Comparison of ENCODE assay signal across 14 mouse cellular contexts in the genomic region with DNA sequence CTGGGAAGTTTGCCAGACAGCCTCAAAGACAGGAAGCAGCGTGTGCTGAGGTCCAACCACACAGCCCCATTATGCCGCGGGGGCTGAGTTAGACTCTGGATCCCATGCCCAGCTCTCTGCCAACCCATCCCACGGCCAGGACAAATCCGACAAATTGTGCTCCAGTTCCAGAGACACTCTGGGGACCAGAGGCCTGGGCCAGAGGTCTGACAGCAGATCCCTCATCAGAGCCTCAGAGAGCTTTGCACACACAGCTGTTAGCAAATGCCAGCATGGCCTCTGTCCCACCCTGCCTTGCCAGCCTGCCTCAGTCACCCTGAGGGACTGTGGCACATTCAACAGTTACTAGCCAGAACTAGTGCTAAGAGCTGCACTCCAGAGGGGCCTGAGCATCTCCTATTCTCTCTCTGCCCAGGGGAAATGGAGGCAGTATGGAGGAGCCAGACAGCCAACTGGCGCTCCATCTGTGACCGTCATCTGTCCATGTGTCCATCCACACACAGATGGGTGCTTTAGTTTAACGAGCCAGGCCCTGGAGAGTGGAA. TPM values are rescaled to one million over a fixed set of nuclear protein-coding genes. Genes with fewer than 3 reads are reported as not detected.
DNase-seq lines count a peak whose midpoint lies in the region; ATAC-seq and TF ChIP-seq lines count a peak whose summit lies in the region.
"Had no signal": no experiment of that assay in that cellular context is flagged by ENCODE, and none has a peak within 500 bp of the region (broad histone marks: within the 10 kb centered on the region; RNA-seq: fewer than 3 reads in every experiment).

No protein-coding gene starts in this region.

- no peak for TF ChIP-seq POLR2A in olfactory bulb, adult 2 months (IDR thresholded peaks at IDR 0.05; ENCODE audit: insufficient read depth, low read depth, low read length)

- peak overlapping the region; percentile 42 for H3K27ac ChIP-seq in neural tube, embryonic 13.5 days (replicated peaks)
- no peak overlapping the region; the same call in 1 of the 2 replicates for H3K27ac ChIP-seq in hindbrain, embryonic 16.5 days (ENCODE audit: low read depth, low read length)
- 0 out of 2 replicates have a peak overlapping the region, but pooled peaks have one; percentile 9 for H3K27ac ChIP-seq in olfactory bulb, adult 2 months (ENCODE audit: insufficient read depth, low read depth, low read length)
- H3K27ac ChIP-seq: liver, embryonic 13.5 days; macrophage; stomach, postnatal 0 days had no signal

- peaks cover 48% of the 10 kb centered on the region for H3K27me3 ChIP-seq in neural tube, embryonic 13.5 days
- no peaks in the 10 kb centered on the region; the same call in none of the 2 replicates for H3K27me3 ChIP-seq in hindbrain, embryonic 16.5 days (replicated peaks; ENCODE audit: control insufficient read depth, insufficient read depth, low read length)

- peak; percentile 49 to 50 for DNase-seq in cerebellum, adult 18-20 months
- DNase-seq in cerebellum, adult 11 months, result no peak
- no peak for DNase-seq in neural tube, embryonic 10.5 days (ENCODE audit: extremely low spot score, low spot score)
- DNase-seq in c-Kit-positive CD71-positive TER-119-positive erythroid progenitor cells, embryonic 14.5 days (ENCODE audit: low spot score), result no peak
- DNase-seq in right cerebral cortex, adult 2 months (ENCODE audit: low spot score in 2 of 2), result no peak
- DNase-seq: gastrocnemius, postnatal 14 days; kidney, adult 11 months; liver, embryonic 13.5 days had no signal

- 55% methylated on average over 8 of the region's 8 CpGs for WGBS in neural tube, embryonic 13.5 days
- 49% methylated on average over 8 of the region's 8 CpGs for WGBS in hindbrain, embryonic 16.5 days
- WGBS in olfactory bulb, adult 2 months, result 56% methylated on average over 8 of the region's 8 CpGs

- 0 out of 2 replicates have a peak overlapping the region, but pooled peaks have one; percentile 32 for H3K9ac ChIP-seq in neural tube, embryonic 13.5 days
- no peak overlapping the region for H3K9ac ChIP-seq in hindbrain, embryonic 16.5 days (ENCODE audit: low read depth, low read length)
- H3K9ac ChIP-seq: liver, embryonic 13.5 days had no signal

- H3K4me3 ChIP-seq in neural tube, embryonic 13.5 days, result no peak overlapping the region
- no peak overlapping the region for H3K4me3 ChIP-seq in hindbrain, embryonic 16.5 days (ENCODE audit: low read length)
- no peak overlapping the region for H3K4me3 ChIP-seq in olfactory bulb, adult 2 months (ENCODE audit: insufficient read depth, low read depth, low read length)
- H3K4me3 ChIP-seq: liver, embryonic 13.5 days had no signal

- peaks cover 93% of the 10 kb centered on the region for H3K4me1 ChIP-seq in neural tube, embryonic 13.5 days (replicated peaks)
- peaks cover 43% of the 10 kb centered on the region for H3K4me1 ChIP-seq in hindbrain, embryonic 16.5 days (ENCODE audit: control insufficient read depth, insufficient read depth, low read depth, low read length)
- peaks cover 76% of the 10 kb centered on the region for H3K4me1 ChIP-seq in olfactory bulb, adult 2 months (ENCODE audit: control insufficient read depth, insufficient read depth, low read length)

- no peak overlapping the region for H3K4me2 ChIP-seq in neural tube, embryonic 13.5 days
- no peak overlapping the region for H3K4me2 ChIP-seq in hindbrain, embryonic 16.5 days (ENCODE audit: low read length)
- H3K4me2 ChIP-seq: liver, embryonic 13.5 days had no signal

- H3K9me3 ChIP-seq in neural tube, embryonic 13.5 days, result no peaks in the 10 kb centered on the region
- H3K9me3 ChIP-seq in hindbrain, embryonic 16.5 days (ENCODE audit: control insufficient read depth, low read length), result no peaks in the 10 kb centered on the region
- H3K9me3 ChIP-seq: G1E; liver, embryonic 13.5 days had no signal

- no peaks in the 10 kb centered on the region for H3K36me3 ChIP-seq in neural tube, embryonic 13.5 days
- no peaks in the 10 kb centered on the region for H3K36me3 ChIP-seq in hindbrain, embryonic 16.5 days (ENCODE audit: control insufficient read depth, insufficient read depth, low read length)
- H3K36me3 ChIP-seq: G1E; liver, embryonic 13.5 days had no signal

- TF ChIP-seq CTCF in olfactory bulb, adult 2 months (IDR thresholded peaks at IDR 0.05; ENCODE audit: insufficient read depth, low read depth, low read length), result no peak

- ATAC-seq in neural tube, embryonic 13.5 days (ENCODE audit: low read depth), result no peak
- ATAC-seq in hindbrain, embryonic 16.5 days, result peak; percentile 16; the same call in 1 of the 2 replicates

RNA-seq across cellular contexts. Expression of a gene that starts 43.1 kb away (rescaled TPM):
- 9.6 and 10.9 TPM in 2 replicates for polyA plus RNA-seq in neural tube, embryonic 13.5 days (2015; fragmentation: Nextera tagmentation; extraction: Ambion mirVana)
- polyA plus RNA-seq in hindbrain, embryonic 16.5 days (2015; fragmentation: Nextera tagmentation; extraction: Ambion mirVana), result 8.8 and 11.3 TPM in 2 replicates
- polyA plus RNA-seq in olfactory bulb, adult 2 months (2012; ENCODE audit: insufficient read depth, insufficient read length, low replicate concordance, missing spikeins), result not detected in 2 replicates
- polyA plus RNA-seq: G1E, macrophage had no signal

RNA-seq across cellular contexts. Expression of a gene that starts 57.5 kb away (rescaled TPM):
- polyA plus RNA-seq in neural tube, embryonic 13.5 days (2015; fragmentation: Nextera tagmentation; extraction: Ambion mirVana), result 227 and 243 TPM in 2 replicates
- polyA plus RNA-seq in hindbrain, embryonic 16.5 days (2015; fragmentation: Nextera tagmentation; extraction: Ambion mirVana), result 246 and 249 TPM in 2 replicates
- not detected in 2 replicates for polyA plus RNA-seq in olfactory bulb, adult 2 months (2012; ENCODE audit: insufficient read depth, insufficient read length, low replicate concordance, missing spikeins)

Comparison
In these comparisons a context has a peak if more than half of its experiments do, and no peak if none do; other contexts are left out.
1. DNase-seq: peak in cerebellum, adult 18-20 months (2 of 2); none in cerebellum, adult 11 months (single experiment), neural tube, embryonic 10.5 days (single experiment), c-Kit-positive CD71-positive TER-119-positive erythroid progenitor cells, embryonic 14.5 days (single experiment) and right cerebral cortex, adult 2 months (0 of 2).